Mouse (Mus musculus): ENCODE results near the gene Gpr84. TPM values are rescaled to one million over a fixed set of nuclear protein-coding genes. Genes with fewer than 3 reads are reported as not detected.

Gpr84 gene
- polyA plus RNA-seq, 1 experiment from 2014 or later, result 0.34 TPM

GRCm38 (mm10) chr15:103272419-103273279, 37.8 kb downstream of the Gpr84 start, which contains the start of gene Copz1:
Gene Copz1, plus strand, starts transcription at chr15:103272714.
- Histone ChIP-seq H3K4me3 (peak within 1 kb of the TSS; percentile 90), H3K4me2 (peak within 1 kb of the TSS; percentile 74), H3K36me3 (replicated peaks) (no peaks in the 10 kb centered on the region), H3K9me3 (no peaks in the 10 kb centered on the region), H3K9ac (peak within 1 kb of the TSS; percentile 91), H3K4me1 (peaks cover 17% of the 10 kb centered on the region), H3K27ac (peak within 1 kb of the TSS; percentile 78), H3K27me3 (replicated peaks) (no peaks in the 10 kb centered on the region)
- ATAC-seq (replicated peaks), result peak; percentile 100
- WGBS, result 0% methylated on average over 38 of the region's 38 CpGs

- Histone ChIP-seq H3K9me3 (no peaks in the 10 kb centered on the region), H3K36me3 (replicated peaks) (no peaks in the 10 kb centered on the region), H3K4me1 (peaks cover 8% of the 10 kb centered on the region), H3K9ac (no peak overlapping the region), H3K4me3 (no peak overlapping the region), H3K27me3 (replicated peaks) (no peaks in the 10 kb centered on the region), H3K27ac (no peak overlapping the region), H3K4me2 (no peak overlapping the region)
- WGBS, result 83% methylated on average over 4 of the region's 4 CpGs
- no peak for ATAC-seq (replicated peaks)
Measured at GRCm38 (mm10) chr15:103268903-103269302, 41.5 kb downstream of the Gpr84 start.

GRCm38 (mm10) chr15:103264794-103265193, 45.6 kb downstream of the Gpr84 start:
- no peak overlapping the region for H3K4me2 ChIP-seq
- no peak overlapping the region for H3K9ac ChIP-seq
- H3K27me3 ChIP-seq (replicated peaks), result no peaks in the 10 kb centered on the region
- no peaks in the 10 kb centered on the region for H3K36me3 ChIP-seq (replicated peaks)
- no peak for ATAC-seq (replicated peaks)
- H3K4me1 ChIP-seq, result no peaks in the 10 kb centered on the region
- no peak overlapping the region for H3K4me3 ChIP-seq
- WGBS, result 91% methylated on average over 2 of the region's 2 CpGs
- no peak overlapping the region for H3K27ac ChIP-seq
- no peaks in the 10 kb centered on the region for H3K9me3 ChIP-seq

- H3K9ac ChIP-seq, result no peak overlapping the region
- no peaks in the 10 kb centered on the region for H3K9me3 ChIP-seq
- no peaks in the 10 kb centered on the region for H3K36me3 ChIP-seq (replicated peaks)
- no peak for ATAC-seq (replicated peaks)
- no peak overlapping the region for H3K4me2 ChIP-seq
- 78% methylated on average over 1 of the region's 1 CpGs for WGBS
- H3K27me3 ChIP-seq (replicated peaks), result 0 out of 2 replicates have a peak, but pooled peaks cover 5% of the 10 kb centered on the region
- H3K4me1 ChIP-seq, result peaks cover 3% of the 10 kb centered on the region
- no peak overlapping the region for H3K27ac ChIP-seq
- H3K4me3 ChIP-seq, result no peak overlapping the region
Measured at GRCm38 (mm10) chr15:103259989-103260388, 50.4 kb downstream of the Gpr84 start.

- Histone ChIP-seq H3K36me3 (replicated peaks) (no peaks in the 10 kb centered on the region), H3K27ac (no peak overlapping the region), H3K4me2 (no peak overlapping the region), H3K4me1 (peaks cover 6% of the 10 kb centered on the region), H3K27me3 (replicated peaks) (0 out of 2 replicates have a peak, but pooled peaks cover 5% of the 10 kb centered on the region), H3K4me3 (no peak overlapping the region), H3K9me3 (no peaks in the 10 kb centered on the region), H3K9ac (no peak overlapping the region)
- no peak for ATAC-seq (replicated peaks)
- 85% methylated on average over 5 of the region's 5 CpGs for WGBS
Measured at GRCm38 (mm10) chr15:103259162-103259561, 51.2 kb downstream of the Gpr84 start.

MicroRNAs encoded within 50 kb of the gene (microRNA counts, 519-probe panel; counts per million panel counts)
- microRNA mmu-miR-148b, result 3,405 counts per million, percentile 78 among the panel's probes with 10 or more counts

Small RNAs within 50 kb of the gene (microRNA-seq; reads per million reads assigned to microRNA genes)
- gene Mir148b, result 196 reads per million, percentile 61 among the genes with 10 or more reads in this experiment
- gene Mir6963, result not detected

Other genes starting within 250 kb of the Gpr84 start
- gene Smug1, start 143.5 kb downstream of the Gpr84 start, polyA plus RNA-seq (2015; fragmentation: Nextera tagmentation; extraction: Ambion mirVana), result 23.4 and 24.2 TPM in 2 replicates
- 147 and 153 TPM in 2 replicates for gene Cbx5, start 70.8 kb downstream of the Gpr84 start, polyA plus RNA-seq (2015; fragmentation: Nextera tagmentation; extraction: Ambion mirVana)
- 669 and 721 TPM in 2 replicates for gene Hnrnpa1, start 70.2 kb downstream of the Gpr84 start, polyA plus RNA-seq (2015; fragmentation: Nextera tagmentation; extraction: Ambion mirVana)
- 0.63 and 0.92 TPM in 2 replicates for gene Nfe2, start 52.2 kb downstream of the Gpr84 start, polyA plus RNA-seq (2015; fragmentation: Nextera tagmentation; extraction: Ambion mirVana)
- 197 and 203 TPM in 2 replicates for gene Copz1, start 37.9 kb downstream of the Gpr84 start, polyA plus RNA-seq (2015; fragmentation: Nextera tagmentation; extraction: Ambion mirVana)
- 24.4 and 25.6 TPM in 2 replicates for gene Zfp385a, start 29.5 kb upstream of the Gpr84 start, polyA plus RNA-seq (2015; fragmentation: Nextera tagmentation; extraction: Ambion mirVana)
- gene Itga5, start 56.2 kb upstream of the Gpr84 start, polyA plus RNA-seq (2015; fragmentation: Nextera tagmentation; extraction: Ambion mirVana), result 7.3 and 8.2 TPM in 2 replicates
- gene Gtsf1, start 119.9 kb upstream of the Gpr84 start, polyA plus RNA-seq (2015; fragmentation: Nextera tagmentation; extraction: Ambion mirVana), result not detected in 2 replicates
- gene Gtsf2, start 137.9 kb upstream of the Gpr84 start, polyA plus RNA-seq (2015; fragmentation: Nextera tagmentation; extraction: Ambion mirVana), result not detected in 2 replicates
- gene Nckap1l, start 143.2 kb upstream of the Gpr84 start, polyA plus RNA-seq (2015; fragmentation: Nextera tagmentation; extraction: Ambion mirVana), result 1.8 and 1.9 TPM in 2 replicates
- gene Pde1b, start 192.4 kb upstream of the Gpr84 start, polyA plus RNA-seq (2015; fragmentation: Nextera tagmentation; extraction: Ambion mirVana), result 87.2 and 87.4 TPM in 2 replicates
- gene Ppp1r1a, start 227.4 kb upstream of the Gpr84 start, polyA plus RNA-seq (2015; fragmentation: Nextera tagmentation; extraction: Ambion mirVana), result 135 and 139 TPM in 2 replicates